Mouse (Mus musculus) cortical plate, adult 2 months (tissue): ENCODE measurements at regions not wholly inside any gene's neighbourhood (a gene's known extent, or its start where the extent isn't known, plus 50 kb on each side); places are given as distances from the start of the nearest gene placed in this dataset.

Experiments
- H3K27ac ChIP-seq: fragments of 200-500 bp; 2 replicates; pipeline ENCODE4 v1.5.1; 2012; ENCODE audit warnings: low read length, control low read depth, inconsistent platforms; ENCODE audit not compliant: insufficient read depth
- H3K4me1 ChIP-seq: fragments of 200-500 bp; 2 replicates; pipeline ENCODE4 v1.6.1; 2011; ENCODE audit warnings: low read length; ENCODE audit not compliant: control insufficient read depth, insufficient read depth
- H3K4me3 ChIP-seq: fragments of 200-500 bp; 2 replicates; pipeline ENCODE4 v1.5.1; 2011; ENCODE audit warnings: mild to moderate bottlenecking, low read length, control low read depth; ENCODE audit not compliant: insufficient read depth
- CTCF ChIP-seq: fragments of 200-500 bp; IDR thresholded peaks from 2 replicates; pipeline ENCODE4 v1.5.1; 2011; ENCODE audit warnings: mild to moderate bottlenecking, control low read depth, low read length; ENCODE audit not compliant: insufficient read depth; ENCODE audit errors: extremely low read depth
- POLR2A ChIP-seq: fragments of 200-500 bp; IDR thresholded peaks from 2 replicates; pipeline ENCODE4 v1.6.1; 2011; ENCODE audit warnings: mild to moderate bottlenecking, low read length, control low read depth; ENCODE audit not compliant: insufficient read depth; ENCODE audit errors: extremely low read depth

DNA sequence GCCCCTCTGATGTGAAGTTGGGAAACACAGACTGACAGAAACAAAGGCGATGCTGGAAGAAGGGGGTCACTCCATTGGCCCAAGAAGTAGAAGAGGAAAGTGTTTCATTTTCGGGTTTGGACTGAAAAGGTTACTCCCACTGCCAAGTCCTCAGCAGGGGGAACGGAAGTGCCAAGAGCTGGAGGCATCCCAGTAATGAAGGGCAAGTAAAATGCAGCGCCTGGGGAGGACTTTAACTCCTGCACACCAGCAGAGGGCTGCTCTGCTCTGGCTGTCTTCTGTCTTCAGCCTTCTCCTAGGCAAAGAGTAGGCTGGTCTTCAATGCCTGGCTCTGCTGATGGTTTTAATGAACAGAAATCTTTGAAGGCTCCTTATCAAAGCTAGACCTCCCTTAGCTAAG lies 68.3 kb upstream of the Thumpd2 start:
- Histone ChIP-seq H3K4me3 (no peak overlapping the region), H3K27ac (no peak overlapping the region), H3K4me1 (no peaks in the 10 kb centered on the region)
- TF ChIP-seq CTCF, result no peak
- no peak for TF ChIP-seq POLR2A
